Mouse (Mus musculus) liver, embryonic 15.5 days (tissue): Measurements from ENCODE around the gene Vps16. TPM values are rescaled to one million over a fixed set of nuclear protein-coding genes. Genes with fewer than 3 reads are reported as not detected.

ENCODE experiments used
- ATAC-seq: fragments of 200-750 bp; cut with Nextera tagmentation; 2 replicates; pipeline ENCODE4 v1.8.0; 2017; ENCODE audit warnings: moderate number of reproducible peaks, mild to moderate bottlenecking, moderate library complexity; ENCODE audit not compliant: insufficient read depth
- H3K27ac ChIP-seq: fragments of 300-500 bp; sonication (generic); replicated peaks from 2 replicates; pipeline ENCODE4 v1.5.1; 2015; ENCODE audit warnings: mild to moderate bottlenecking, inconsistent platforms
- H3K27me3 ChIP-seq: fragments of 300-500 bp; sonication (generic); 2 replicates; pipeline ENCODE4 v1.6.1; 2015; ENCODE audit warnings: mild to moderate bottlenecking, inconsistent platforms
- H3K36me3 ChIP-seq: fragments of 300-500 bp; sonication (generic); replicated peaks from 2 replicates; pipeline ENCODE4 v1.6.1; 2015; ENCODE audit warnings: moderate library complexity, mild to moderate bottlenecking, inconsistent platforms
- H3K4me1 ChIP-seq: fragments of 300-500 bp; sonication (generic); replicated peaks from 2 replicates; pipeline ENCODE4 v1.6.1; 2015; ENCODE audit warnings: inconsistent platforms
- H3K4me2 ChIP-seq: fragments of 300-500 bp; sonication (generic); 2 replicates; pipeline ENCODE4 v1.6.1; 2015; ENCODE audit warnings: moderate library complexity, mild to moderate bottlenecking, inconsistent platforms
- H3K4me3 ChIP-seq: fragments of 300-500 bp; sonication (generic); replicated peaks from 2 replicates; pipeline ENCODE4 v1.5.1; 2015; ENCODE audit warnings: mild to moderate bottlenecking, inconsistent platforms
- H3K9ac ChIP-seq: fragments of 300-500 bp; sonication (generic); 2 replicates; pipeline ENCODE4 v1.6.1; 2015; ENCODE audit warnings: moderate library complexity, mild to moderate bottlenecking, inconsistent platforms
- H3K9me3 ChIP-seq: fragments of 300-500 bp; sonication (generic); replicated peaks from 2 replicates; pipeline ENCODE4 v1.6.1; 2016; ENCODE audit warnings: inconsistent platforms
- WGBS: fragments of 180-500 bp; shearing (Covaris S2); methylation state at CpG from one replicate; pipeline ENCODE4 v1.1.7; 2015; ENCODE audit warnings: mixed read lengths; ENCODE audit not compliant: insufficient replicate concordance; 5-methylcytosine and 5-hydroxymethylcytosine counted together
- polyA plus RNA-seq: library from polyadenylated mRNA; unstranded; fragments of >200 nt; fragmentation: Nextera tagmentation; extraction: Ambion mirVana; gene quantifications from 2 replicates; pipeline ENCODE4 v1.2.1, GENCODE M21; 2015

Vps16 gene
- polyA plus RNA-seq, 1 experiment from 2014 or later = 35.0 TPM

DNA sequence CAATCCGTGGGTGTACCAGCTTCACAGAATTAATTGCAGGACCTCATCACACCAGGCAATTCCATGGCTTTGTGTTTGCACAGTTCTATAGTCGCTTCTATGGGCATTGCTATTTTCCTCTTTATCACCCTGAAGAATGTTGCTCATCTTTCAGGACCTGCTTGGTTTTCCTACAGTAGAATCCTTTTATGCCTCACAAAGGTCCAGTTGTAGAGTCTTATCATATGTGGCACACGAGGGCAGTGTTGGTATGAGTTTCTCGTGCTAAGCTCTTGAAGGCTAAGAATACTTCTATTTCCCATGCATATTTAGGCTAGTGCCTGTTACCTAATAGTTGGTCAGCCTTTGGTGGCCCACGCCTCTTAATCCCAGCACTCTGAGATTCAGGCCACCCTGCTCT is 973 bp downstream of the Vps16 start:
- Histone ChIP-seq H3K4me2 (peak overlapping the region; percentile 99), H3K27me3 (no peaks in the 10 kb centered on the region), H3K9me3 (no peaks in the 10 kb centered on the region; the same call in 1 of the 2 replicates), H3K9ac (peak overlapping the region; percentile 86), H3K36me3 (no peaks in the 10 kb centered on the region; the same call in 1 of the 2 replicates), H3K4me3 (peak overlapping the region; percentile 93), H3K27ac (peak overlapping the region; percentile 89), H3K4me1 (peaks cover 56% of the 10 kb centered on the region)
- ATAC-seq = no peak
- WGBS = 16% methylated on average over 5 of the region's 5 CpGs

GRCm38 (mm10) chr2:130429851-130430250 is 5.7 kb downstream of the Vps16 start:
- Histone ChIP-seq H3K4me1 (peaks cover 40% of the 10 kb centered on the region), H3K9me3 (no peaks in the 10 kb centered on the region), H3K27ac (no peak overlapping the region), H3K9ac (no peak overlapping the region), H3K4me2 (no peak overlapping the region), H3K36me3 (peaks cover 15% of the 10 kb centered on the region), H3K4me3 (no peak overlapping the region), H3K27me3 (no peaks in the 10 kb centered on the region)
- WGBS = 61% methylated on average over 2 of the region's 2 CpGs
- ATAC-seq = no peak

DNA sequence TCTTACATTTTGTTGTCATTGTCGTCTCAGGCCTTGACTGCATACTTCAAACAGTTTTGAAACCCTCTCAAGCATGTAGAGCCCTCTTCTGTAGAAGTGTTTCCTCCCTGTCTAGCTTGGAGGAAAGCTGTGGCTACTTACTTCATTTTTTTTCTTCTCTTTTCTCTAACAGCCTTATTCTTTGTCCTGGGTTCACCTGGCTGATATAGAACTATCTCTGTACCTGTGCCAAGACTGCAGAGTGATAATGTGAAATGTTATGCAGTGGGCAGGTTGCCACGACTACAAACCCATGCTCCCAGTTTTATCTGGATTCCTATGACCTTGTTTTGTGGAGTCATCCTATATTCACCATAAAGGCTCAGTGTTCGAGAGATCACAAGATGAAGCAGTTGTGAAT is 6.3 kb downstream of the Vps16 start:
- ATAC-seq = no peak
- Histone ChIP-seq H3K9ac (no peak overlapping the region), H3K36me3 (peaks cover 15% of the 10 kb centered on the region), H3K4me2 (no peak overlapping the region), H3K27me3 (no peaks in the 10 kb centered on the region), H3K4me3 (no peak overlapping the region), H3K4me1 (peaks cover 34% of the 10 kb centered on the region), H3K27ac (no peak overlapping the region), H3K9me3 (no peaks in the 10 kb centered on the region)
- 62% methylated on average over 3 of the region's 3 CpGs for WGBS

- no peak for ATAC-seq
- Histone ChIP-seq H3K27ac (no peak overlapping the region), H3K4me1 (peaks cover 21% of the 10 kb centered on the region), H3K9me3 (no peaks in the 10 kb centered on the region), H3K27me3 (no peaks in the 10 kb centered on the region), H3K4me3 (no peak overlapping the region), H3K9ac (no peak overlapping the region), H3K36me3 (peaks cover 16% of the 10 kb centered on the region), H3K4me2 (no peak overlapping the region)
- 67% methylated on average over 3 of the region's 3 CpGs for WGBS
Measured at GRCm38 (mm10) chr2:130432157-130432556, 8.0 kb downstream of the Vps16 start.

GRCm38 (mm10) chr2:130433152-130433551 is 9.0 kb downstream of the Vps16 start:
- Histone ChIP-seq H3K27ac (no peak overlapping the region), H3K4me2 (no peak overlapping the region), H3K4me3 (no peak overlapping the region), H3K36me3 (peaks cover 26% of the 10 kb centered on the region), H3K9me3 (no peaks in the 10 kb centered on the region), H3K9ac (no peak overlapping the region), H3K4me1 (peaks cover 16% of the 10 kb centered on the region), H3K27me3 (no peaks in the 10 kb centered on the region)
- ATAC-seq = no peak
- WGBS = 19% methylated on average over 4 of the region's 4 CpGs

GRCm38 (mm10) chr2:130436769-130437168 is 12.6 kb downstream of the Vps16 start:
- Histone ChIP-seq H3K27me3 (no peaks in the 10 kb centered on the region), H3K36me3 (peaks cover 54% of the 10 kb centered on the region), H3K9ac (no peak overlapping the region), H3K4me1 (peaks cover 20% of the 10 kb centered on the region), H3K9me3 (no peaks in the 10 kb centered on the region), H3K4me3 (no peak overlapping the region), H3K4me2 (no peak overlapping the region), H3K27ac (no peak overlapping the region)
- 72% methylated on average over 1 of the region's 1 CpGs for WGBS
- ATAC-seq = no peak

- H3K27ac ChIP-seq = no peak overlapping the region
- H3K9me3 ChIP-seq = no peaks in the 10 kb centered on the region
- 73% methylated on average over 3 of the region's 3 CpGs for WGBS
- peaks cover 66% of the 10 kb centered on the region for H3K36me3 ChIP-seq
- no peaks in the 10 kb centered on the region for H3K27me3 ChIP-seq
- H3K4me1 ChIP-seq = peaks cover 30% of the 10 kb centered on the region
- no peak overlapping the region for H3K4me3 ChIP-seq
- no peak overlapping the region for H3K4me2 ChIP-seq
- no peak for ATAC-seq
- H3K9ac ChIP-seq = no peak overlapping the region
Measured at GRCm38 (mm10) chr2:130438861-130439260, 14.7 kb downstream of the Vps16 start.

- Histone ChIP-seq H3K36me3 (peaks cover 74% of the 10 kb centered on the region), H3K27ac (no peak overlapping the region), H3K27me3 (no peaks in the 10 kb centered on the region), H3K9me3 (no peaks in the 10 kb centered on the region), H3K4me3 (no peak overlapping the region), H3K4me2 (no peak overlapping the region), H3K9ac (no peak overlapping the region), H3K4me1 (peaks cover 30% of the 10 kb centered on the region)
- WGBS = 71% methylated on average over 4 of the region's 4 CpGs
- no peak for ATAC-seq
Measured at GRCm38 (mm10) chr2:130439840-130440480, 15.8 kb downstream of the Vps16 start.

DNA sequence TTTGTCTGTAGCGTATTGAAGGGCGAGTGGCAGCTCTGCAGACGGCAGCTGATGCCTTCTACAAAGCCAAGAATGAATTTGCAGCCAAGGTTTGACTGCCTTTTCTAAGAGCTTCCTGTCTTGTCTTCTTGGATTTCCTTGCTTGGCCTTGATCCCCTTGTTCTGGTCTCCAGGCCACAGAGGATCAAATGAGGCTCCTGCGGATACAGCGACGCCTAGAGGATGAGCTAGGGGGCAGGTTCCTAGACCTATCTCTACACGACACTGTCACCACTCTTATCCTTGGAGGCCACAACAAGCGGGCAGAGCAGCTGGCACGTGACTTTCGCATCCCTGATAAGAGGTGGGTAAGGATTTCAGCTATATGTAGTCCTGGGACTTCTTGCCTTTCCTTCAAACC is 18.0 kb downstream of the Vps16 start:
- Histone ChIP-seq H3K4me1 (peaks cover 30% of the 10 kb centered on the region), H3K27me3 (no peaks in the 10 kb centered on the region), H3K4me3 (no peak overlapping the region), H3K9ac (no peak overlapping the region), H3K27ac (no peak overlapping the region), H3K4me2 (no peak overlapping the region), H3K9me3 (no peaks in the 10 kb centered on the region), H3K36me3 (peaks cover 76% of the 10 kb centered on the region)
- peak; percentile 59 for ATAC-seq
- WGBS = 47% methylated on average over 10 of the region's 10 CpGs

- Histone ChIP-seq H3K4me2 (no peak overlapping the region), H3K4me3 (no peak overlapping the region), H3K9ac (no peak overlapping the region), H3K9me3 (no peaks in the 10 kb centered on the region), H3K27me3 (peaks cover 20% of the 10 kb centered on the region), H3K4me1 (peaks cover 39% of the 10 kb centered on the region), H3K36me3 (peaks cover 13% of the 10 kb centered on the region), H3K27ac (no peak overlapping the region)
- ATAC-seq = no peak
Measured at GRCm38 (mm10) chr2:130448449-130448848, 24.3 kb downstream of the Vps16 start.

GRCm38 (mm10) chr2:130449021-130449793 is 25.1 kb downstream of the Vps16 start:
- ATAC-seq = no peak
- Histone ChIP-seq H3K27ac (no peak overlapping the region), H3K27me3 (peaks cover 20% of the 10 kb centered on the region), H3K9ac (peak overlapping the region; percentile 91), H3K4me1 (peaks cover 43% of the 10 kb centered on the region), H3K4me3 (peak overlapping the region; percentile 94), H3K36me3 (peaks cover 8% of the 10 kb centered on the region; the same call in 1 of the 2 replicates), H3K4me2 (peak overlapping the region; percentile 96), H3K9me3 (no peaks in the 10 kb centered on the region)
- 7% methylated on average over 17 of the region's 17 CpGs for WGBS
